Mouse (Mus musculus): ENCODE data around the gene Parp1. TPM values are rescaled to one million over a fixed set of nuclear protein-coding genes. Genes with fewer than 3 reads are reported as not detected.

The Parp1 gene
- polyA plus RNA-seq, 1 experiment, result 39.9 TPM

GRCm38 (mm10) chr1:180639416-180640401 is 71.0 kb downstream of the Parp1 start:
- Histone ChIP-seq H3K4me1 (ENCODE audit: control insufficient read depth, insufficient read depth, low read length) (peaks cover 9% of the 10 kb centered on the region), H3K27me3 (ENCODE audit: control insufficient read depth, insufficient read depth, low read length) (no peaks in the 10 kb centered on the region), H3K36me3 (ENCODE audit: control insufficient read depth, insufficient read depth, low read length) (no peaks in the 10 kb centered on the region), H3K27ac (ENCODE audit: control insufficient read depth, insufficient read depth, low read depth, low read length) (no peak overlapping the region; the same call in none of the 2 replicates), H3K4me3 (ENCODE audit: control insufficient read depth, low read depth, low read length) (peak overlapping the region; percentile 97)
- TF ChIP-seq CTCF (IDR thresholded peaks at IDR 0.05; ENCODE audit: control insufficient read depth, insufficient read depth, insufficient replicate concordance, low read depth, low read length) (no peak), POLR2A (IDR thresholded peaks at IDR 0.05; ENCODE audit: control insufficient read depth, low read depth, low read length) (no peak)

GRCm38 (mm10) chr1:180640605-180641125 is 71.9 kb downstream of the Parp1 start:
- H3K27me3 ChIP-seq (ENCODE audit: control insufficient read depth, insufficient read depth, low read length), result no peaks in the 10 kb centered on the region
- TF ChIP-seq CTCF (IDR thresholded peaks at IDR 0.05; ENCODE audit: control insufficient read depth, insufficient read depth, insufficient replicate concordance, low read depth, low read length), result 0 out of 2 replicates have a peak, but pooled peaks have one; percentile 1
- no peak; the same call in 1 of the 2 replicates for TF ChIP-seq POLR2A (IDR thresholded peaks at IDR 0.05; ENCODE audit: control insufficient read depth, low read depth, low read length)
- H3K27ac ChIP-seq (ENCODE audit: control insufficient read depth, insufficient read depth, low read depth, low read length), result peak overlapping the region; percentile 54
- H3K4me1 ChIP-seq (ENCODE audit: control insufficient read depth, insufficient read depth, low read length), result peaks cover 9% of the 10 kb centered on the region
- H3K36me3 ChIP-seq (ENCODE audit: control insufficient read depth, insufficient read depth, low read length), result no peaks in the 10 kb centered on the region
- peak overlapping the region; percentile 97 for H3K4me3 ChIP-seq (ENCODE audit: control insufficient read depth, low read depth, low read length)

- no peak for TF ChIP-seq CTCF (IDR thresholded peaks at IDR 0.05; ENCODE audit: control insufficient read depth, insufficient read depth, insufficient replicate concordance, low read depth, low read length)
- peak; percentile 81 for TF ChIP-seq POLR2A (IDR thresholded peaks at IDR 0.05; ENCODE audit: control insufficient read depth, low read depth, low read length)
- peak within 1 kb of the TSS; percentile 97 for H3K4me3 ChIP-seq (ENCODE audit: control insufficient read depth, low read depth, low read length)
- no peaks in the 10 kb centered on the region for H3K36me3 ChIP-seq (ENCODE audit: control insufficient read depth, insufficient read depth, low read length)
- peaks cover 9% of the 10 kb centered on the region for H3K4me1 ChIP-seq (ENCODE audit: control insufficient read depth, insufficient read depth, low read length)
- H3K27ac ChIP-seq (ENCODE audit: control insufficient read depth, insufficient read depth, low read depth, low read length), result peak within 1 kb of the TSS; percentile 96
- no peaks in the 10 kb centered on the region for H3K27me3 ChIP-seq (ENCODE audit: control insufficient read depth, insufficient read depth, low read length)
Observed at GRCm38 (mm10) chr1:180641137-180641517, 72.4 kb downstream of the Parp1 start, which contains the start of gene Lin9. Lin9 (plus strand) TSS chr1:180641150.

- no peaks in the 10 kb centered on the region for H3K27me3 ChIP-seq (ENCODE audit: control insufficient read depth, insufficient read depth, low read length)
- H3K27ac ChIP-seq (ENCODE audit: control insufficient read depth, insufficient read depth, low read depth, low read length), result peak overlapping the region; percentile 96
- peaks cover 9% of the 10 kb centered on the region for H3K4me1 ChIP-seq (ENCODE audit: control insufficient read depth, insufficient read depth, low read length)
- H3K36me3 ChIP-seq (ENCODE audit: control insufficient read depth, insufficient read depth, low read length), result no peaks in the 10 kb centered on the region
- H3K4me3 ChIP-seq (ENCODE audit: control insufficient read depth, low read depth, low read length), result peak overlapping the region; percentile 97
- TF ChIP-seq POLR2A (IDR thresholded peaks at IDR 0.05; ENCODE audit: control insufficient read depth, low read depth, low read length), result no peak
- no peak for TF ChIP-seq CTCF (IDR thresholded peaks at IDR 0.05; ENCODE audit: control insufficient read depth, insufficient read depth, insufficient replicate concordance, low read depth, low read length)
Observed at GRCm38 (mm10) chr1:180641518-180642227, 72.9 kb downstream of the Parp1 start.

- Histone ChIP-seq H3K4me1 (ENCODE audit: control insufficient read depth, insufficient read depth, low read length) (peaks cover 9% of the 10 kb centered on the region), H3K27me3 (ENCODE audit: control insufficient read depth, insufficient read depth, low read length) (no peaks in the 10 kb centered on the region), H3K4me3 (ENCODE audit: control insufficient read depth, low read depth, low read length) (peak overlapping the region; percentile 97), H3K27ac (ENCODE audit: control insufficient read depth, insufficient read depth, low read depth, low read length) (no peak overlapping the region), H3K36me3 (ENCODE audit: control insufficient read depth, insufficient read depth, low read length) (no peaks in the 10 kb centered on the region)
- TF ChIP-seq POLR2A (IDR thresholded peaks at IDR 0.05; ENCODE audit: control insufficient read depth, low read depth, low read length) (no peak), CTCF (IDR thresholded peaks at IDR 0.05; ENCODE audit: control insufficient read depth, insufficient read depth, insufficient replicate concordance, low read depth, low read length) (no peak)
Observed at GRCm38 (mm10) chr1:180642228-180642564, 73.5 kb downstream of the Parp1 start.

Other genes with a start within 250 kb of the Parp1 start
- 9.9 TPM in 2 replicates for gene Itpkb, start 238.4 kb upstream of the Parp1 start, polyA plus RNA-seq (2012; rRNA removed)
- gene Stum, start 85.4 kb upstream of the Parp1 start, polyA plus RNA-seq (2012; rRNA removed), result 0.27 and 0.77 TPM in 2 replicates
- gene Lin9, start 72.2 kb downstream of the Parp1 start, polyA plus RNA-seq (2012; rRNA removed), result 11.1 and 13.5 TPM in 2 replicates
- not detected in 2 replicates for gene Mixl1, start 128.1 kb downstream of the Parp1 start, polyA plus RNA-seq (2012; rRNA removed)
- 14.9 and 17.6 TPM in 2 replicates for gene Acbd3, start 157.1 kb downstream of the Parp1 start, polyA plus RNA-seq (2012; rRNA removed)
- 538 and 540 TPM in 2 replicates for gene H3f3a, start 245.0 kb downstream of the Parp1 start, polyA plus RNA-seq (2012; rRNA removed)